Mouse (Mus musculus) erythroblast, embryonic 14.5 days (primary cell): ENCODE results near the gene Josd1.

Experiments
- GATA1 ChIP-seq: IDR thresholded peaks from 2 replicates; pipeline ENCODE4 v1.6.1; 2012; ENCODE audit warnings: low read length, inconsistent platforms, mixed read lengths
- TAL1 ChIP-seq: IDR thresholded peaks from 3 replicates; pipeline ENCODE4 v1.6.1; 2012; ENCODE audit warnings: low read length, inconsistent platforms, mixed read lengths

- TF ChIP-seq GATA1 (no peak), TAL1 (no peak)
Measured at GRCm38 (mm10) chr15:79692334-79692733, 4.6 kb upstream of the Josd1 start.
